Mouse (Mus musculus): ENCODE measurements at regions not wholly inside any gene's neighbourhood (a gene's known extent, or its start where the extent isn't known, plus 50 kb on each side); places are given as distances from the start of the nearest gene placed in this dataset.
"Not testable (repeated sequence)": the region's sequence is repeated elsewhere in the genome, so short reads cannot be mapped to it uniquely, and the experiment has no call there.

DNA sequence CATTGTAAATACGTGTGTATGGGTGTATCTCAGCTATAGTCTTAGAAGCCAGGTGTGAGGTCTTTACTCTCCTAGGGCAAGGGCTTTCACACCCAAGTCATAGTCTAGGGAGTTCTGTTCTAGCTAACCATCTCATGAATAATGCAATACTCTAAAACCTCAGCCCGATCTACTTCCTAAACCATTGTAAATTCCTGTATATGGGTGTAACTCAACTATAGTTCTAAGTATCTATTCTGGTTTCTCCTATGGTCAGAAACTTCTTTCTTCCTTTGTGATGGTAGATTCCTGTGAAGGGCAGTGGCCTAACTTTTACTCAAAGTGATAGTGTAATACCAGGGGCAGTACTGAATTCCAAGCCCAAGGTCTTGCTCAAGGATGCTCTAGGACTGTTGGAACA, 58.7 kb upstream of the Srd5a3 start:
- intact Hi-C loops (cut with DNase I); DNase-seq: not testable (repeated sequence)

DNA sequence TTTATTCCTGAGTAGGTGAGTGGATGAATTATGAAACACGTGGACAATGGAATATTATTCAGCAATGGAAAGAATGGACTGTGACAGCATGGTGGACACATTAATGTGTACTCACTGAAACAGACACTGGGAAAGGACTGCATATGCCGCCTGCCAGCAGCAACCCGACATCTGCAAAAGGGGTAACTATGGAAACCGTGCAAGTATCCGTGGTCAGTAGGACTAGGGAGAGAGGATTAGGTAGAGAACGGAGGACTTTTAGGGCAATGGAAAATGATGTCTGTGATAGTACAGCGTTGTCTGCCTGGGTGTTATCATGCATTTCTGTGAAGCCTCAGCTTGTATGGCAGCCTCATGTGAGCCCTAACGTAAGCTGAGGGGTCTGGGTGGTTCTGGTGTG, 59.6 kb upstream of the Srd5a3 start:
- intact Hi-C loops (cut with DNase I), result no loop called here
- DNase-seq, result no peak

DNA sequence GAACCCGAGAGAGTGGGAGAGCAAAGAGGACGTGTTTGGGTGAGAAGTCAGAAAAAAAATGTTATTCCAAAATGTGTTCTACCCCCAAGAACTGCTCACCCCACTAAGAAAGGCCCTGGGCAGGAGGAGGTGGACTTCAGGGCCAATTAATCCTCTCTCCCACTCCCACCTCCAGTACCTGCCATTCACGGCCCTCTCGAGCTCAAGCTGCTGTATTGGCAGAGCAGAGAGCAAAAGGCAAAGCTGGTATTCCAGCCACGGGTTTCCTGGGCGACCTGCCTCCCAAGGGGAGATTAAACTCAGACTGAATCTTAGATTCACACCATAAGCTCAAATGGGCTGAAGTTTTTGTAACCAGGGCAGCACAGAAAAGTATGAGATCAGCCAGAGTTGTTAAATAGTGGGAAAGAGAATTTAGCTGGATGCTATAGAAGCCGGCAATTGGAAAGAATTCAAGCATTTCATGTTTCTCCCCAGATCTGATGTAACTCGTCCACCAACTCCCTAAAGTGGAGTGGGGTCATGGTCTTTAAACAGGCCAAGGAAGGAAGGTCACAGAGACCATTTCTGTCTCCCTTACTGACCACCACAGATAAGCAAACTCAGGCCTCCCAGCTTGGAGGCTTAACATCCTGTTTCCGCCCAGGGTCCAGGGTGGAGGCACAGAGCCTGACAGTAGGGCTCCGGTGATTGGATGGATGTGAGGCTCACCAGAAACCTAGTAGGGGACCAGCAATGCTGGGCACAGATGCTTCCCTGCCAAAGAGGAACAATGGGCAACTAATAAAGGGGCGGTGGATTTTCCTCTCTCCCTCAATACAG, 60.7 kb upstream of the Srd5a3 start:
- peak; percentile 21 to 32 for DNase-seq
- intact Hi-C loops (cut with DNase I), result no loop called here

DNA sequence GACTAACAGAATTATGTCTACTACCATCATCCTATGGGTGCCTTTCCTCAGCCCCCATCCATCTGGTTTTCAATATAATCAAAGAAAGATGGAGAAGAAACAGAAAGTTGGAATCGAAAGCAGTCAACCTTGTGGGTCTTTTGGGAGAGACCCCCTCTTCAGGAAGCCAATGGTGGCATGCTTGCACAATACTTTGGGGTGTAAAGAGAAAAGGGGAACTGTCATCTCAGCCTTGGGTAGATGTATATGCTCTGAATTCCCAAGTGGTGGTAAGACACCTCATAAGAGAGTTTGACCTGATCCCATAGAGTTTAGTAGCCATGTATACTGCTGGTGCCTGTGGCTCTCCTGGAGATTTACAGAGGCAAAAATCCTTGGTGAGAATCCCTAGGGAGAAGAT, 61.6 kb upstream of the Srd5a3 start:
- no peak for DNase-seq
- intact Hi-C loops (cut with DNase I), result no loop called here

DNA sequence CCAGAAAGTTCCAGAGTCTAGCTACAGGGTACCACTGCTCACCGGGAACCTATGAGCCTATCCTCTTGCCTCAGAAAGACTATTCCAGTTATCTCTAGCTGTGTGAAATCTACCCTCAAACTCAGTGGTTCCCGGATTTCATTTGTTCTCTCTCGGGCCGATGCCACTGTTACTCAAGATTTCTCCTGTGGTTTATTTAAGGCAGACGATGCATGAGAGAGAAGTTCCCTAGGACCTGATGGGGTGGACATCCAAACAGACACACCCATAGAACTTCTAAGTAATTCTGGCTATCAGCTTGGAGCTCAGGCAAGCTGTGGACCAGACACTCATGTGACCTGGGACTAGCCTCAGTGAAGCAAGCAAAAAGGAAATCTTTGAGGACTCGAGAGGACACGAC, 63.8 kb upstream of the Srd5a3 start:
- intact Hi-C loops (cut with DNase I), result no loop called here

DNA sequence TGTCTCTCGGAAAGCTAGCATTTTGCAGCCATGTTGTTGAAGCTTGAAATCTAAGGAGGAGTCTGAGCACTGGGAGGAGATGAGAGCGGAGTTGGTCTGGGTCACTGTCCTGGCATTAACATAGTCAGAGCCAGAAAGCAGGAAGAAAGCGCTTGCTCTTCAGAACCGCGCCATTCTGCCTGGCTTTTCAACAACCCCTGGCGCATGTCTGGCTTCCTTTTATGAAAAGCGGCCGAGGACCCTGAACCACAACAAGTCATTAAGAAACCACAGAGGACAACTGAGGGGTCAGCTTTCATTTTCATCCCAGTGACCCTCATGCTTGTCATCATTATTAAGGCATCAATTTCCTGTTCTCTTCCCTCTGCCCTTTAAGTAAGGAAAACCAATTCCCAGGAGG, 64.7 kb upstream of the Srd5a3 start:
- no peak for DNase-seq
- intact Hi-C loops (cut with DNase I), result no loop called here

More for the DNA sequence above, 63.8 kb upstream of the Srd5a3 start:
- no peak for DNase-seq

DNA sequence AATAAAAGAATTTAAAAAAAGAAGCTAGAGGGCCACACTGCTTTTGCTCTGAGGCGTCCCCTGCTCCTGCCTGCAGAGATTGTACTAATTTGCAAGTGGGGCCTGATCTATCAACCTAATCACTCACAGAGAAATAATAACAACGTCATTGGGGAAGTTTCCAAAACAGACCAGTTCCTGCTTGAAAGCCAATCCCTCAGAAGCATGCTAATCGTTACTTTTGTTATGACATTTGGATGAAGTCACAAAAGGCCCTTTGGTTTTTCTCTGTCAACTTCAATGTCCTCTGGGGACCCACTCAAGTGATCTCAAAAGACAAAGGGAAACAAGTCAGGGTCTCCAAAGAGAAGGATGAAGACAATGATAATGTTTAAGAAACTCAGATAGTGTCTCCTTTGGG, 72.2 kb upstream of the Srd5a3 start:
- intact Hi-C loops (cut with DNase I), result no loop called here

DNA sequence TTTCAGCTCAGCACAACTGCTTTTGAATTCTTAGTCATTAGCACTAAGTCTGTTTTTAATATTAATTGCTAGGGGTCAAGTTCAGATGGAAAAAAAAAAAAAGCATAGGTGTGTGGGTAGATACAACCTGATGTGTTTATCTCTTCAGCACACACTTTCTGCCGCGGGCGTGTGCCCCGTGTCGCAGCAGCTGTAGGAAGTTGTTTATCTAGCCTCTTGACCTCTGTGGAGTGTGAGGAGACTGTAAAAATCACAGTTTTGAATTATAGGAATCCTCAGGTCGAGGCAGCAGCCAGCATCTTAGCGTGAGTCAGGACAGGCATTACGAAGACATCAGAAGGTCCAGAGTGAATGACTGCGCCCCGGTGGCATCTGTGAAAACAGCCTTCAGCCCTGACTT, 72.8 kb upstream of the Srd5a3 start:
- intact Hi-C loops (cut with DNase I), result no loop called here
- DNase-seq, result no peak

More for the DNA sequence above, 72.2 kb upstream of the Srd5a3 start:
- no peak for DNase-seq

DNA sequence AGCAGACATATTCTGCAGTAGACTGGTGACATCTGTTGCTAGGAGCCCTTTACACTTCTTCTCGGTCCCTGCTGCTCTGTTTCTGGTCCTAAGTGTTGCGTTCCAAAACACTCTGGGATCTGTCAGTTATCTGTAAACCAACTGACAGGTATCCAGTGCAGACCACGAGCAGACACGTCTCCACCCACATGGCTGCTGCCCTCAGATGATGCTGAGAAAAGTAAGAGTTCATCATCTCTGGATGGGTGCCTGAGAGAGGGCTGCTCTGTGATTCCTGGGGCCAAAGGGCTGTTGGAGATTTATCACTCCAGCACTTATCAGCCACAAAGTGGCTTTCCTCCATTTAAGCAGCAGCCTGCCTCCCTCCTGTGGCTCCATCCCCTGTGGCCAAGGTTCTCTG, 74.3 kb upstream of the Srd5a3 start:
- intact Hi-C loops (cut with DNase I), result no loop called here
- DNase-seq, result no peak

DNA sequence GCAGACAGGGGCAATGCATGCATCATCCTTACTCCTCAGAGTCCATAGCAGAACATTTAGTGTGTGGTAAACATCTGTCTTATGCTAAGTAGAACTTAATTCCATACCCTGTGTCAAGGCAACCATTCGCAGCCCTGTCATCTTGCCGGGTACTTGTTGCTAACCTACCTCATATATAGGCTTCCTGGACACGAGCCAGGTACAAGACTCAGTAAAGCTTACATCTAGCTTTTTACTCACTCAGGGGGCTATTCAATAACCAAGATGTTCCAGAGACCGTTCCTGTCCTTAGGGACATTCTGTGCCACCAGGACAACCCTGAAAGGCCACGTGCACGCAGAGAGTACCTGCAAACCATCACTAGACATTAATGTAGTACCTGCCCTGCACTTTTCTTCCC, 74.8 kb upstream of the Srd5a3 start:
- no peak for DNase-seq
- intact Hi-C loops (cut with DNase I), result no loop called here

DNA sequence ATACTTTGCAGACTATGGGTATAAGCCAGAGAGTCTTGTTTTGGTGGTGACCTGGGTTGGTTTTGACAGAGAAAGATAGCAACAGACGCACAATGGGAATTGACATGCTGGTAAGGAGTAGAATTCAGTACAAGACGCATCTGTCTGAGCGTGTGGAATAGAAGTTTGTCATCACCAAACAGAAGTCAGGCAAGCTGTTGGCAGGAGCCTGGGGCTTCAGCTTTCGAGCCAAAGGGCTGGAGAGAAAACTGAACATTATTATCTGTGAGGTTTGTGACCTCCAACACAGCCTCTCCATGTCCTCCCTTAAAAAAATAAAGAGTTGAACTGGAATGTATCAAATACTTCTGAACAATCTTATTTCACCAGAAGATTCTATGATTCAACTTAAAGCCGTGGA, 75.4 kb upstream of the Srd5a3 start:
- intact Hi-C loops (cut with DNase I), result no loop called here

DNA sequence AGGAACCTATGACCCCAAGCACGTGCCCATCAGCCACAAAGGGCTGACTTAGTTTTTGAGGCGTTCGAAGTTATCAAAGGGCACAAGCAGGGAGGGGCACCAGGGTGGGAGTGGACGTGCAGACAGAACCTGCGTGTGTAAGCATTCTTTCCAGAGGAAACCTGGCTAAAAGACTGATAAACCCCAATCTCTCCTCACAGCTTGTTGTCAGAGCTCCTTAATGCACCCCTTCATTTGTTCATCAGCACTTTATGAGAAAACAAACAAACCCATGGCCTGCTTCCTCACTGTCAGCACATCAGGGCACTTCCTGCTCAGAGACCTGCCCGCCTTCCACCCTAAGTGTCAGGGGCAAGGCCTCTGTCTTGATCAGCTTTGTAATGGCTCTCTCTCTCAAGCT, 76.6 kb upstream of the Srd5a3 start:
- intact Hi-C loops (cut with DNase I), result no loop called here
- no peak for DNase-seq

More for the DNA sequence above, 75.4 kb upstream of the Srd5a3 start:
- DNase-seq, result peak in 1 of 2 experiments; percentile 46

DNA sequence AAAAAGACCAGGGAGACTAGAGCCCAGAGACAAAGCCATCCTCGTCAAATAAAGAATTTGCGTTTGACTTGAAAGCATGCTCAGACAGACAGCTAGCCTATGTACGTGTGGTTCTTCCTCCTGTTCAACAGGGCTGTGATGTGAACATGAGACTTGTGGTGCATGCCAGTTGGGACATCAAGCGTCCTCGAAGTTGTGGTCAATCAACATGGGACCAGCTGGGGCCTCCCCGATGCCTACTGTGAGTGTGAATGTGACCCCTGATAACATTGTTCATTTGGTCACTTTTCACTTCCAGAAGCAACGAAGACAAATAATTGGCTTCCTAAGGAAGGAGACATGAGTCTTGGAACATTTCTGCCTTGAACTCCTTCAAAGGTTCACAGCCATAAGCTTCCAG, 79.8 kb upstream of the Kdr start:
- no peak for DNase-seq
- intact Hi-C loops (cut with DNase I), result no loop called here

DNA sequence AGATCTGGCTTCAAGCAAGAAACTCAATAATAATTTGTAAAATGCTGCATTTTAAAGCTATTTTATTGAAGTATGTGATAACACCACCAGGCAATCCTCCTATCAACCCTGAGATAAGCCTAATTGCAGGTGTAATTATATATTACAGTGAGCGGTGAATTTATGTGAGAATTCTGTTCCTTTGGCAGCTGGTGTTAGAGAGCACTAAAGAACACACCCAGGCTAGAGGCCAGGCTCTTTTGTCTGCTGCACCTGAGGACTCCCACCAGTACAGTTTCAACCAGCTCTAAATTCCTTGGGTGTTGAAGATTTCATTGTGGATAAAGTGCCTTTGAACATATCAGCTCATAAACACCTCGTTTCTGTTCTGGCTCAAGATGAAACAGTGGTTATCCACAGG, 77.6 kb upstream of the Kdr start:
- intact Hi-C loops (cut with DNase I), result no loop called here
- DNase-seq, result no peak

DNA sequence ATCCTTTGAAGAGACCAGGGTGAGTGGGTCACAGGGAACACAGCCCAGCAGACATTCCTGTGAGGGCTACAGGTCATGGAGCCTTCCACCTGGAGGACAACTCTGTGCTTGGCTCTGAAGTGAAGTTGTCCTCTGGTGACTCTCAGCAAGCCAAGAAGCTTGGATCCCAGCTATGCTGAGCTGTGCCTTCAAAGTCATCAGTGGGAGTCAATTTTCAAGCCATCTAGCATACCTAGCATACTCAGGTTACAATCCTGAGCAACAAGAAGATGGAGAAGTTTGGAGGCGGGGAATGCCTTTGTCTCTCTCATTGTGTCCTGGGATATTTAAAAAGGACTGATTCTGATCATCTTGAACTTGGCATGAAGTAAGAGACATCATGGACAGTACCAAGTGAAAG, 74.5 kb upstream of the Kdr start:
- intact Hi-C loops (cut with DNase I), result no loop called here
- DNase-seq, result no peak

DNA sequence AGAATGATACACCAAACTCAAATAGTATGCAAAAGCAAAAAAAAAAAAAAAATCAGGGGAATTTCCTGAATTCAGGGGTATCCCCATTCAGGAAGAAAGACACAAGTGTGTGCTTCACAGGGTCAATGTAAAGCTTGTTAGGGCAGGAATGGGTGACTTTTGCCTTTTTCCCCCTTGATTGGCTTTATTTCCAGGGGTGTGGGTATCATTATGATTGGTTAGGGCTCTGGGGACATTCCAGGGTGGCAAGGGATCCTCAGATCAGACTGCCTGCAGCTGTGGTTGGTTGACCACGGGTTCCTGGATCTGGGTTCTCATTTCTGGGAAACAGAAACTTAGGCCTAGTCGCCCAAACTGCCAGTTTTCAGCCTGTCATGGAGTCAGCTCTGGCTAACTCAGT, 73.4 kb upstream of the Kdr start:
- intact Hi-C loops (cut with DNase I), result no loop called here
- no peak for DNase-seq

DNA sequence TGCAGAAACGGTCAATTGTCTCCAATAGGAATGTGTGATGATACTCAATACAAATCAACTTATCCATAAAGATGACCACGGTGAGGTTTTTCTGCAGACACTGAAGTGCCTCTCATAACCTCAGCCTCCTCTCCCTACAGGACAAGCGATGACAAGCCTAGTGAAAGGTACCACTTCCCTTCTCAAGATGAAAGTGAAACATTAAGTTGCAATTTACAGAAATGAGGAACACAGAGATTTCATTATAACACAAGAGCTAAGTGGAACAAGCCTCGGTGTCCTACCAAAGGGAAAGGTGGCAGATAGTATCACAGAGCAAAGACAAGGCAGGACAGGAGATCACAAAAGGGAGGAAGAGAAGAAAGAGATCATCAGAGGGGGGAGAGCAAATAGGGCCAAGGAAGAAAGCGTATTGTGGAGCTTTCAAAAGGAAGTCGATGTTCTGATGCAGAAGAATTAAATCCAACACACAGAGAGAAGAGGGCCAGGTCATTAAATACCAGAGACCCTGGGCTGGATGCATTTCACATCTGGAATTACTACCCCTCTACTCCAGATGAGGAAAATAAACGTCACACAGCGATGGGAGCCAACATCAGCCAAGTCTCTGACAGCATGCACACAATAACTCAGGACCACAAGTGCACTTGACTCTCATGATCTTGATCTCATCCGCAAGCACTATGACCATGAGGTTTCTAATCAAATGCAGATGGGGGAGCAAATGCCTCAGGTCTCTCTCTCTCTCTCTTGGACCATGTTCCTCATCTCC, 70.0 kb upstream of the Kdr start:
- intact Hi-C loops (cut with DNase I), result no loop called here
- DNase-seq, result no peak

DNA sequence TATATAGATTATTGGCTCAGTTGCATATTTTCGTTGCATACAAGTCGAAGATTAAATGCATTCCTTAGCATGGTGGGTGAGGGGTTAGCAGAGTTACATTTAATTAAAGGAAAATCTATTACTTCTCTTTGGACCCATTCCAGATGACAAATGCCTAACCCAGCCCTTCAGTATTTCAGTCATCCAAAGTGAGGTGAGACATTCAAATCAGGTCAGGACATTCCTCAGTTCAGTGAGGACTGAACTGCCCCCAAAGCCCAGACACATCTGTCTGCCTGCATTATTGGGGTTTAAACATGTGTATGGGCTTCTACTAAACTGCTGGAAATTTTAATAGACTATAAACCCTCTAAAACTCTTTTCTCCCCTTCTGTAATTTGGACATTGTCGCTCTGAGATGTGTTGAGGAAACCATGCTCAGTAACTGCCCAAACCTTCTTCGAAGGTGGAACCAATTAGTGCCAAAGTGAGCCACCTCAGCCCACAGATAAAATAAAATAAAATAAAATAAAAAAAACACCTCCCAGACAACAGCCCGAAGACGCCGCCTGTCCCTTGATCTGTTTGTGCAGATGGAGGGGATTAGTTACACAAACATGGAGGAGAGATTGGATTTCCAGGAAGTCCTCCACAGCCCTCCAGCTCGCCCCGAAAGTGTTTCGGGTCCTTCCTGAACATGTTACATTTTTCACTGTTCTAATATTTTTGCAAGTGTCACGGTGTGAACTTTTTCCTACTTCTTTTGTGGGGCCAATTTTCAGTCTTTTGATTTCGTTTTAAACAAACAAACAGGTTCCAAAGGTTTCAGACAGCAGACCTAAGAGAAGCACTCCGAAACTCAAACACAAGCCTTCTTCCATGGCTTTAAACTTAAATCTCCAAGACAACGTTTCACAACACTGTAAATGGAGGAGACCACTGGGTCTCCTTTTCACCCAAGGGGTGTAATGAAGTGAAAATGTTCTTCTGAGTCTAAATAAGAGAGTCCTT, 65.6 kb upstream of the Kdr start:
- no peak for DNase-seq
- intact Hi-C loops (cut with DNase I), result no loop called here

DNA sequence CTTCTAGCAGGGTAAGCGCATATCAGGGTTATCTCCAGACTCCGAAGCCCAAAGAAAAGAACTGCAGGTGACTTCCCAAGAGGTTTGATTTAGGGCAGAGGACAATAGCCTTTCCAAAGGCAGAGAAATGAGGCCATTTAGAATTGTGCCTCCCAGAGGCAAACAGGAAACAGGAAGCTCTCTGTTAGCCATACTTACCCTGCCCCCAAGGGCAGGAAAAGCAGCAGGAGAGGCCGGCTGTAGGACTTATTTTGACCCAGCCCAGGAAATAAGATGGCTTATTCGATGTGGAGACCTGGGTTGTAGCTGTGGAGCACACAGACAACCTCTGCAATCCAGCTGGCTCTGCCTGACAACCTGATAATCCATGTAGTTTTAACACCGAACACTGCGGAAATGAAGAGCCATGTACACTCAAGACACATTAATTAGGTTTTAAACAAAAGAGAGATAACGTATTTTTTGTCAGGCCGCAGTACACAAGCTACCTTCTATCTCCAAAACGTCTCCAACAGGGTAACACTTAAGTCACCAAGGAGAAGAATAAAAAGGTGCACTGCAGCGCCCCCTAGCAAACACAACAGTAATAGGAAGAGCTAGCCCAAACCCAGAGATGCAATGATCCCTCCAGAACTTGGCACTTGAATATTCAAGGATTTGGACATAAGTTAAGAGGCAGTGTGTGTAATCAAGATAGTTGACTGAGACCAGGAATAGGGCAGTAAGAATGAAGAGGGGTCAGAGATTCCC, 62.4 kb upstream of the Kdr start:
- DNase-seq, result peak; percentile 40 to 42

DNA sequence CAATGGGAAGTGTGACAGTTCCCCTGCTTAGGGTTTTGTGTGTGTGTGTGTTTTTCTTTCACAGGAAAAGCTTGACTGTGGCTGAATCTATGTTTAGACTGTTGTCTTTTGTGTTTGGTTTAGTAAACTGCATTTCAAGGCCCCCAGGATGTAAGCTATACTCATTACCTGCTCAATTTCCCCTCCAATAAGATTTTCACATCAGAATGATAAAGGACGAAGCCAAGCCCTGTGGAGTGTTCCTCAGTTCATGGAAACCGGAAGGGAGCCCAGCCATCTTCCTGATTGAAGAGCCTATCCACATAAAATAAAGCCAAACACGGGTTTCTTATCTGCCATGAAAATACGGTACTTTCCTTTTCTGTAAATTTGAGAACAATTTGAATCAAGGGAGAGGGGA, 50.5 kb upstream of the Kdr start:
- intact Hi-C loops (cut with DNase I), result loop anchor here (10.0 kb wide), 1 partner anchor 386 kb away; no protein-coding TSS in a partner anchor
- DNase-seq, result no peak

More for the DNA sequence above, 62.4 kb upstream of the Kdr start:
- intact Hi-C loops (cut with DNase I), result loop anchor here (2.0 kb wide), 1 partner anchor 62 kb away; the partner anchor contains the start of gene Kdr

All from heart, postnatal 14 days (tissue).